Mouse (Mus musculus) layer of hippocampus, adult 11-12 months (tissue): ENCODE data around the gene Pwwp2b.

ENCODE experiments used
- DNase-seq: peaks from one replicate; pipeline ENCODE4 v3.0.0; 2022; ENCODE audit warnings: low spot score

The Pwwp2b gene

GRCm38 (mm10) chr7:139224725-139225124 lies 23.6 kb upstream of the Pwwp2b start:
- no peak for DNase-seq

GRCm38 (mm10) chr7:139226416-139226815 lies 21.9 kb upstream of the Pwwp2b start:
- DNase-seq: no peak

GRCm38 (mm10) chr7:139228447-139229171 lies 19.7 kb upstream of the Pwwp2b start:
- no peak for DNase-seq

- no peak for DNase-seq
Measured at GRCm38 (mm10) chr7:139229837-139230236, 18.4 kb upstream of the Pwwp2b start.

GRCm38 (mm10) chr7:139230241-139230640 lies 18.0 kb upstream of the Pwwp2b start:
- no peak for DNase-seq

GRCm38 (mm10) chr7:139233714-139234113 lies 14.6 kb upstream of the Pwwp2b start:
- DNase-seq: peak; percentile 89

- peak; percentile 42 for DNase-seq
Measured at GRCm38 (mm10) chr7:139234426-139235188, 13.7 kb upstream of the Pwwp2b start.

- DNase-seq: no peak
Measured at GRCm38 (mm10) chr7:139235651-139236358, 12.5 kb upstream of the Pwwp2b start.

- DNase-seq: no peak
Measured at GRCm38 (mm10) chr7:139239432-139239831, 8.8 kb upstream of the Pwwp2b start.

- DNase-seq: peak; percentile 27
Measured at GRCm38 (mm10) chr7:139246086-139246485, 2.2 kb upstream of the Pwwp2b start.

GRCm38 (mm10) chr7:139246931-139247880 lies 1.1 kb upstream of the Pwwp2b start:
- peak; percentile 75 for DNase-seq

GRCm38 (mm10) chr7:139248615-139249405 lies 528 bp downstream of the Pwwp2b start:
- no peak for DNase-seq

- no peak for DNase-seq
Measured at GRCm38 (mm10) chr7:139249406-139250210, 1.3 kb downstream of the Pwwp2b start.

GRCm38 (mm10) chr7:139251881-139252301 lies 3.6 kb downstream of the Pwwp2b start:
- peak; percentile 45 for DNase-seq

- no peak for DNase-seq
Measured at GRCm38 (mm10) chr7:139252566-139252965, 4.3 kb downstream of the Pwwp2b start.

GRCm38 (mm10) chr7:139252986-139253385 lies 4.7 kb downstream of the Pwwp2b start:
- no peak for DNase-seq

GRCm38 (mm10) chr7:139253462-139253861 lies 5.2 kb downstream of the Pwwp2b start:
- no peak for DNase-seq

GRCm38 (mm10) chr7:139254626-139255025 lies 6.3 kb downstream of the Pwwp2b start:
- DNase-seq: no peak

GRCm38 (mm10) chr7:139257752-139258542 lies 9.7 kb downstream of the Pwwp2b start:
- DNase-seq: no peak
